Mouse (Mus musculus): ENCODE measurements around the gene Glra2. TPM values are rescaled to one million over a fixed set of nuclear protein-coding genes. Genes with fewer than 3 reads are reported as not detected.
"Not testable (repeated sequence)": the region's sequence is repeated elsewhere in the genome, so short reads cannot be mapped to it uniquely, and the experiment has no call there.

The Glra2 gene
- 29.2 and 38.3 TPM in 2 replicates for polyA plus RNA-seq (2012; rRNA removed)

GRCm38 (mm10) chrX:165326939-165327698 lies at the start of gene Glra2:
Glra2 (minus strand) TSS chrX:165327393.
- DNase-seq (ENCODE audit: low read depth), result peak; percentile 80
- TF ChIP-seq POLR2A (IDR thresholded peaks at IDR 0.05; ENCODE audit: borderline replicate concordance, extremely low read depth, insufficient read depth, insufficient read length, poor library complexity, severe bottlenecking) (no peak), CTCF (IDR thresholded peaks at IDR 0.05; ENCODE audit: borderline replicate concordance, extremely low read depth, insufficient read depth, insufficient read length) (no peak)

DNA sequence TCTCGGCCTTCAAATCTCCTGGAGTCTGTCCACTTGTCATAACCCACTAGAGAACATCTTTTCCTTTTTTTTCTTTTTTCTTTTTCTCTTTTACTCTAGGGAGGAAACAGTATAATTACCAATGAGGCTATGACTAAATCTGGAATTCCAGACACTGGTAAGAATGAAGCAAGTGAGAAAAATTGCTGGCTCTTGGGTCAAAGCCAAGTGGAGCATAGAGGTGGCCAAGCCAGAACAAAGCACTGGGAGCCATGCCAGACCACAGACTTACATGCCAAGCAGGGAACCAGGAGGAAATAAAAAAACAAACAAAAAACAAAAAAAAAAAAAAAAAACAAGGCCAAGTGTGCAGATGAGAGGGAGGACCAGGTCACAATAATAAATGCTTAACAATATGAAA lies 35.6 kb upstream of the Glra2 start:
- TF ChIP-seq CTCF (IDR thresholded peaks at IDR 0.05; ENCODE audit: borderline replicate concordance, extremely low read depth, insufficient read depth, insufficient read length) (no peak), POLR2A (IDR thresholded peaks at IDR 0.05; ENCODE audit: borderline replicate concordance, extremely low read depth, insufficient read depth, insufficient read length, poor library complexity, severe bottlenecking) (no peak)
- peak; percentile 80 for DNase-seq (ENCODE audit: low read depth)

- DNase-seq (ENCODE audit: low read depth), result peak; percentile 41
- TF ChIP-seq POLR2A (IDR thresholded peaks at IDR 0.05; ENCODE audit: borderline replicate concordance, extremely low read depth, insufficient read depth, insufficient read length, poor library complexity, severe bottlenecking), result no peak
- TF ChIP-seq CTCF (IDR thresholded peaks at IDR 0.05; ENCODE audit: borderline replicate concordance, extremely low read depth, insufficient read depth, insufficient read length), result no peak
Measured at GRCm38 (mm10) chrX:165344611-165345010, 17.4 kb upstream of the Glra2 start.

- DNase-seq (ENCODE audit: low read depth), result peak; percentile 75
- TF ChIP-seq POLR2A (IDR thresholded peaks at IDR 0.05; ENCODE audit: borderline replicate concordance, extremely low read depth, insufficient read depth, insufficient read length, poor library complexity, severe bottlenecking) (no peak), CTCF (IDR thresholded peaks at IDR 0.05; ENCODE audit: borderline replicate concordance, extremely low read depth, insufficient read depth, insufficient read length) (peak; percentile 52; the same call in 1 of the 2 replicates)
Measured at GRCm38 (mm10) chrX:165327699-165328333, 623 bp upstream of the Glra2 start.

DNA sequence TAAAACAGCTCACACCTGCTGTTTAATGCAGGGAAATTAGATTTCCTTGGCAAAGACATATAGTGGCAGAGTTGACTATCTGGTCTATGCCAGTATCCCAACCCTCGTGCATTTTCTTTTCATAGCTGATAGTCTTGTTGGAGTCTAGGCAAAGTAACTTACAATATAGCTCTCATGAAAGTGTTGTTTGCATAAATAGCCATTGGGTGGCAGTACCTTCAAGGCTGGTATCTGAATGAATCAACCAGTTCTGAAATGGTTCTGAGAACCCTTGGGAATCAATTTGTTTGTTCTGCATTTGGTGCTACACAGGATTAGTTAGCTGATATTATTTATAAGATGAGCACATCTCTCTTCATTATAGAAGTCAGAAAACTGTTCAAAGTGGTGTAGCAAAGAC lies 133.6 kb downstream of the Glra2 start:
- DNase-seq (ENCODE audit: low read depth), result peak; percentile 21
- TF ChIP-seq POLR2A (IDR thresholded peaks at IDR 0.05; ENCODE audit: borderline replicate concordance, extremely low read depth, insufficient read depth, insufficient read length, poor library complexity, severe bottlenecking) (no peak), CTCF (IDR thresholded peaks at IDR 0.05; ENCODE audit: borderline replicate concordance, extremely low read depth, insufficient read depth, insufficient read length) (no peak)

GRCm38 (mm10) chrX:165191170-165191569 lies 136.0 kb downstream of the Glra2 start:
- no peak for TF ChIP-seq CTCF (IDR thresholded peaks at IDR 0.05; ENCODE audit: borderline replicate concordance, extremely low read depth, insufficient read depth, insufficient read length)
- TF ChIP-seq POLR2A (IDR thresholded peaks at IDR 0.05; ENCODE audit: borderline replicate concordance, extremely low read depth, insufficient read depth, insufficient read length, poor library complexity, severe bottlenecking), result no peak
- DNase-seq (ENCODE audit: low read depth), result no peak

DNA sequence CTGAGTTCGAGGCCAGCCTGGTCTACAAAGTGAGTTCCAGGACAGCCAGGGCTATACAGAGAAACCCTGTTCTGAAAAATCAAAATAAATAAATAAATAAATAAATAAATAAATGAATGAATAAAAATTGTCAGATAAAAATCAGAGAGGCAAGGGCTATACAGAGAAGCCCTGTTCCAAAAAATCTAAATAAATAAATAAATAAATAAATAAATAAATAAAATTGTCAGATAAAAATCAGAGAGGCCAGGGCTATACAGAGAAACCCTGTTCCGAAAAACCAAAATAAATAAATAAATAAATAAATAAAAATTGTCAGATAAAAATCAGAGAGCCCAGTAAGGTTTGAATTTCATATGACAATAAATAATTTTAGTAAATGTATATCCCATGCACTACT lies 144.2 kb downstream of the Glra2 start:
- not testable (repeated sequence) for DNase-seq (ENCODE audit: low read depth)

DNA sequence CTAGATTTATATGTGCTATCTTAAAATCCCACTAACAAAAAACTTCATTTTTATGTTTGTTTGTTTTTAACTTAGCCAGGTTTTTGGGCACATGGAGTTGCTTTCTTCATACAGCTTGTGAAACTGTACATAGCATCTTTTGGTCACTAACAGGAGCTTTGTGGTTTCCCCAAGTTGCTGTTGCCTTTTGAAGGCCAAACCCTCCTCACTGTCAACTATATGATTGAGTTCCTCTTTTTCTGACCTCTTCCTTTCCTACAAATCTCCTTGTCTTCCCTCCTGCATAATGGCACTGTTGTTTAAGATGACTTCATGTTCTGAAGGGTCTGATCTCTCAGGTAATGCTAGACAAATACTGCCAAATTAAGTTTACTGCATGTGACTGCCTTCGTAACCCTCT lies 170.6 kb downstream of the Glra2 start:
- no peak for TF ChIP-seq POLR2A (IDR thresholded peaks at IDR 0.05; ENCODE audit: borderline replicate concordance, extremely low read depth, insufficient read depth, insufficient read length, poor library complexity, severe bottlenecking)
- no peak for TF ChIP-seq CTCF (IDR thresholded peaks at IDR 0.05; ENCODE audit: borderline replicate concordance, extremely low read depth, insufficient read depth, insufficient read length)
- no peak for DNase-seq (ENCODE audit: low read depth)

DNA sequence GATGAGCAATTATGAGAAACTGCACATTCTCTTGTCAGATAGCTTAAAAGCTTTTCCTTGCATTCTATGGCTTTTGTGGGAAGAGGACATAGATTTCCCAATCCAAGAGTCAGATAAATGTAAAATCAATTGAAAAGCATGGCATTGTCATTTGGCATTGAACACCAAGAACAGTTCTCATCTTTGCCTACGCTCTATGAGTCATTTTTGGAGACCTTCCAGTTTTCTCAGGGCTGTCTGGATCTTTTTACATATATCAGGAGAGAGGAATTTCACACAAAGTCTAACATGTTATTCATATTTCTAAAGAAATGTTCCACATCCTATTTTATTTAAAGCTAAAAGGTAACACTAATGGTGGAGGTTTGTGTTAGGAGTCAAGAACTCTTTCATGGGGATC lies 223.0 kb downstream of the Glra2 start:
- no peak for TF ChIP-seq CTCF (IDR thresholded peaks at IDR 0.05; ENCODE audit: borderline replicate concordance, extremely low read depth, insufficient read depth, insufficient read length)
- no peak for TF ChIP-seq POLR2A (IDR thresholded peaks at IDR 0.05; ENCODE audit: borderline replicate concordance, extremely low read depth, insufficient read depth, insufficient read length, poor library complexity, severe bottlenecking)

More for the DNA sequence above, 223.0 kb downstream of the Glra2 start:
- no peak for DNase-seq (ENCODE audit: low read depth)
